Mouse (Mus musculus) cerebellum, postnatal 14 days (tissue): Measurements from ENCODE around the gene Kcnd3.
"Not testable (repeated sequence)": the region's sequence is repeated elsewhere in the genome, so short reads cannot be mapped to it uniquely, and the experiment has no call there.

Source experiments
- DNase-seq, 2 experiments: peaks; one replicate each; pipeline ENCODE4 v3.0.0; 2021; ENCODE audit warnings: mixed read lengths in 2 of 2

The Kcnd3 gene

DNA sequence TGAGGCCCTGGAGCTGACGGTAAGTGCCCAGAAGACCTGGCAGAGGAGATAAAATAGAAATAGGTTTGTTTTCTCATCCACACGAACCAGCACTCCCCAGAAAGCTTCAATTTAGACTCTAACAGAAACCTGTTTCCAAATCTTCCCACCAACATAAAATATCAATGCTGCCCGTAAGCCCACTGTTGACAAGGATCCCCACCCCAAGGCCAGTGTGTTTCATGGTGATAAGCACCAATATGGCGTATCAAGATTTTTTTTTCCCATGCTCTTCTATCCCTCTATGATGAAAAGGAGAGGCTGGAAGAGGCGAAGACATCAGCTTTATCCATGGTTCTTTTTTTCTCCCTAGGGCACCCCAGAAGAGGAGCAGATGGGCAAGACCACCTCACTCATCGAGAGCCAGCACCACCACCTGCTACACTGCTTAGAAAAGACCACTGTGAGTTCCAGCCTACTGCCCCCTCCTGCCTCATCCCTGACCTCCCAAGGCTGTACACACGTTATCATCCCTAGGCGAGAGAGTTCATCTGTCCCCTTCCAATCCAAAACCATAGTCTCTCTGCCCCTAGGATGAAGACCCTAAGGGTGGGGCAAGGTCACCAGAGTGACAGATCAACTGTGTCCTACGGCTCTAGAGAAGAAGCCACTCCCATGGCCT is 213.1 kb downstream of the Kcnd3 start:
- no peak for DNase-seq

DNA sequence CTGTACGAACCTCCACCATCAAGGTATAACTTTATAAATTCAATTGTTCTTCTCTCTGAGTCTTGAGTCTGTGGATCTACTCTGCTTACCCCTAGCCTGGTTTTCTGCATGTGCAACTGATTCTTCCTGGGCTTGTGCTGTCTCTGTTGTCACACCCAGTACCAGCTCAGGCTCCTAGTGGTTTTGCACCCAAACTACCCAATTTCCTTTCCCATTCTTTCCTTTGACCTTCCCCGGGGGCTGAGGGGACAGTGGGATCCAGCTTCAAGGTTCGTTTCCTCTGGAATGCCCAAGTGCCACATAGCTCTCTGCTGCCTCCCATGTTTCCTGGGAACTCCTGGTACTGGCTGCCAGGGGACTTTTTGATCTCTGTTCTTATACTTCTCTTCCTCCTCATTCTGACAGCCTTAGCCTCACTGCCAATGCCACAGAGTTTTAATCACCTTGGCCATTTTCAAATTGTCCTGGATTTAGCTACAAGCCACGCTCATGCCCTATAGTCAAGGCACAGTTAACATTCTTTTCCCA is 214.9 kb downstream of the Kcnd3 start:
- no peak for DNase-seq

- DNase-seq, result no peak
These were observed 216.0 kb downstream of the Kcnd3 start for GRCm38 (mm10) chr3:105668161-105668560.

DNA sequence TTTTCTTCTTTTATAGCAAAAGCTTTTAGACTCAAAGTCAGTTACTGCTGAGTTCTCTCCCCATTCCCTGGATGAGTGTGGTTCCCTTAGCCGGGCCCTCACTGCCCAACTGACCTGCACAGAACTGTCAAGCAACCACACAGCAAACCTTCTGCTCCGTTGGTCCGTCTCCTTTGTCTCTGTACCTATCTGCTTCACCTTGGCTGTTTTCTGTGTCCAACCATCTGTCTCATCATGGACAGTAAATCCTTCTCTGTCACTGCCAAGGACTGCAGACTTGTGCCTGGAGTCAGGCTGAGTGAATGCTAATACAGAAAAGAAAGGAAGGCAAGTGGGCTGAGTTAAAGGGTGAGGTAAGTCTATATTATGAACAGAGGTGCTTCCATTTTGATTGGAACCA is 217.6 kb downstream of the Kcnd3 start:
- no peak for DNase-seq

- no peak for DNase-seq
These were observed 218.7 kb downstream of the Kcnd3 start for GRCm38 (mm10) chr3:105670801-105671200.

GRCm38 (mm10) chr3:105674595-105675218 is 222.6 kb downstream of the Kcnd3 start:
- peak; percentile 84 to 89 for DNase-seq

DNA sequence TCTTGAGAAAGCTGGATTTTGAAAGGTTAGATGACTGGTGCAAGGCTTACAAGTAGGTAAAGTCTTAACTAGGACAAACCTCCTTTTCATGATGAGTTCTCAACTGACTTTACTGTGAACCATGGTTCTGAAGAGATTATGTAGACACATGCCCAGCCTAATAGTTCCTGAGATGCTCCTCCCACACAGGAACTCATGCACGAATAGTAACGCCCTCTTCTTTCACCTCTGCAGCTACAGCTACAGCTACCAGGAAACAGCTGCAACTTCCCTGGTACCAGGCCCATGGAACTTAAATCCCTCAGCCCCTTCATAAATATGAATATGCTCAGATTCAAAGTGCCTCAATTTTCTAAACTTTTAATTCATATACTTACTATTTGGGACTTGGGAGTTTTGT is 223.8 kb downstream of the Kcnd3 start:
- DNase-seq, result no peak

DNA sequence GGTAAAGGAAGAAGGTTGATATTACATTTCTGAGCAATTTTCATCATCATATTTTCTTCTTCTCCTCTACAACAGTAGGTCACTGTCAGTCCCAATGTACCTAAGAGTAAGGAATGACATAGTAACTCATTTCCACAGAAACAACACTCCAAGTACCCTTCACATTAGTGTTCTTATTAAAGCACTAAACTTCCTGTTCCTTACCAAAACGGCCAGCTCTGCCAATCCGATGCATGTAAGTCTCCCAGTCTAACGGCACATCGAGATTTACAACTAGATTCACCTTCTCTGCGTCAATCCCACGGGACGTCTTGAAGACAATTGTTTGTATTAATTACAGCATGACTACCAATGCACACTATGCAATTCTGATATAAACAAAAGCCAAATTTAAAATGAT is 228.2 kb downstream of the Kcnd3 start:
- DNase-seq, result no peak

DNA sequence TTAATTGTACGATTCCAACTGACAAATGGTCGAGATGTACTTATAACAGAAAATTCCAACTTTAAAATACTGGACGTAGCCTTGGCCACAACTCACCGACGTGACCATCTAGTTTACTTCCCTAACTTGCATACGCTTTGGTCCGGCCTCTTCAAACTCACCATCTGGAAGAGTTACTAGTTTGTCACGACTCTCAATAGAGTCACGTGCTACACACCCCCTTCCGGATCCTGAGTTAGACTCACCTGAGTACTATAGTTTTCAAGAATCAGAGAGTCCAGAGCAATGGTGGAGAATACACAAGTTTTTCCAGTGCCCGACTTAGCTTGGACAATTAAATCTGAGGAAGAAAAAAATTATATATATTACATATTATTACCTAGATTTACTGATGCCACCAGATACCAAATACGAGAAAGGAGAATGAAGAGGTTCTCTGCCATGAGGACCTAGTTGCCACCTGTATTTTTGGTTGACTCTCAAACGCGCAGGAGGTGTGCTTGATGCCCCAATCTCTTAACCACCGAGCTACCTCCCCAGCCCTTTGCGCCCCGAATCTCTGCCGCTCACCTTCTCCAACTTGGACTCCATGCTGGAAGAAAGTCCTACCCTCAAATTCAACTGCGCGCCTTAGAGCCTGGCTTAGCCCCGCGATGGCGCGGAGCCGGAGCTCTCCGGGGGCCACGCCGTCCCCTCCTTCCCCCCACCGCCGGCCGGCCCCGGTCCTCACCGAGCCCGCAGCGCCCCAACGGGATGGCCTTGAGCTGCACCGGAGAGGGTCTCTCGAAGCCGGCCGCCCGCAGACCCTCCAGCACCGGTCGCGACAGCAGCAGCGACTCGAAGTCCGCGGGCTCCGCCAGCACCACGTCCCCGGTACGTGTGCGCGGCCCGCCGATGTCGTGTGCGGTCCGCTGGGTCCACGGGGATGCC is 234.5 kb downstream of the Kcnd3 start:
- no peak for DNase-seq

- peak; percentile 94 to 95 for DNase-seq
These were observed 235.4 kb downstream of the Kcnd3 start, which contains the start of gene Ddx20 for GRCm38 (mm10) chr3:105687324-105688060. Gene Ddx20 (minus strand): TSS chr3:105687574.

DNA sequence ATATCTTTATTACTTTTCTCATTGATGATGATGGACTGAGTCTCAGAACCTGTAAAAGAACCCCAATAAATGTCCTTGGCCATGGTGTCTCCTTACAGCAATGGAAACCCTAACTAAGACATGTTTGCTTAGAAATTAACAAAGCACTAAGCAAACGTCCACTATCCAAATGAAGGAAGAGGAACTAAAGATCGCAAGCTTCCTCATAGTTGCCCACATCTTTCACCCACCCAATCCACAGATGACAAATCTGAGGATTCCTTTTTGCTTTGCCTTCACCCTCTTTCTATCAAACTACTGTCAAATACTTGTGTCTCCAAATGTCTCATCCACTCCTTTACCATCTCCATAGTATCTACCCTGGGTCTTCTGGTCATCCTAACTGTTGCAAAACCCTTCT is 236.4 kb downstream of the Kcnd3 start:
- no peak for DNase-seq

GRCm38 (mm10) chr3:105693327-105694080 is 241.4 kb downstream of the Kcnd3 start:
- DNase-seq, result no peak

DNA sequence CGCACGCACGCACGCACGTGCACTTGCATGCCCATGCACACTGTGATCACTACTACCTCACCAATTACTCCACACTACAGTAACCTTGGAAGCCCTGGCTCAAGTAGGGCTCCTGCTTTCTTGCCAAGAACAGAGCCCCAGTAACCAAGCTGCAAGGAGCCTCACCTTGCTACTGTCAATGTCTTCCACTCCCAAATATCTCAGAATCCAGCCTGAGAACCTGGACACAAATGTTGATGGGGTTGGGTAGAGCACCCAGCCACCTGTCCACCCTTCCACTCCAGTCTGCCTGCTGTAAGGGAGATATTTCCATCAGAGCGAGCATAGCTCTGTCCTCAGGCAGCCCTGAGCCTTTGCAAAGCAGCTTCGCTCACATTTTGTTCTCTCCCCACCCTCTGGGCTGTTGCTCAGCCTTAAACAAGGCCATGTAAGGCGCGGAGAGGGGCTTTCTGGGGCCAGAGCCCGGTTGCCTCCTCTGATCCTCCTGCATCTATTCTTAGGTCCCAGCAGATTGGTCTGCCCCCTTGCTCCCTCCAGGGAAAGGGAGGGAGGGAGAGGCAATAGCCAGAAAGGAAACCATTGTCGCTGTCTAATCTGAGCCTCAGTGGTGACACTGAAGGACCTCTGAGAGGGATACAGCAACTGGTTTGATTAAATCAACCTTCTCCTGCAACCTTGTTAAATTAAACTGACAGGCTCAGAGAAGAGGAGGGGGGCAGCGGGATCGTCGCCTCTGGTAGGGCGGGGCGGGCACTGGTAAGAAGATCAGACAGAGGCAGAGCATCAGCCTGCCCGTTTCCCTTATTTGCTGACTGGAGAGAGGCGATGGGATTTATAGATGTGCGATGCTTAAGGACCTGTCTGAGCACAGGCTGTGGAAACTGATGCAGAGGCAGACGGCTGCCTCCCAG is 243.6 kb downstream of the Kcnd3 start:
- peak; percentile 70 to 77 for DNase-seq

DNA sequence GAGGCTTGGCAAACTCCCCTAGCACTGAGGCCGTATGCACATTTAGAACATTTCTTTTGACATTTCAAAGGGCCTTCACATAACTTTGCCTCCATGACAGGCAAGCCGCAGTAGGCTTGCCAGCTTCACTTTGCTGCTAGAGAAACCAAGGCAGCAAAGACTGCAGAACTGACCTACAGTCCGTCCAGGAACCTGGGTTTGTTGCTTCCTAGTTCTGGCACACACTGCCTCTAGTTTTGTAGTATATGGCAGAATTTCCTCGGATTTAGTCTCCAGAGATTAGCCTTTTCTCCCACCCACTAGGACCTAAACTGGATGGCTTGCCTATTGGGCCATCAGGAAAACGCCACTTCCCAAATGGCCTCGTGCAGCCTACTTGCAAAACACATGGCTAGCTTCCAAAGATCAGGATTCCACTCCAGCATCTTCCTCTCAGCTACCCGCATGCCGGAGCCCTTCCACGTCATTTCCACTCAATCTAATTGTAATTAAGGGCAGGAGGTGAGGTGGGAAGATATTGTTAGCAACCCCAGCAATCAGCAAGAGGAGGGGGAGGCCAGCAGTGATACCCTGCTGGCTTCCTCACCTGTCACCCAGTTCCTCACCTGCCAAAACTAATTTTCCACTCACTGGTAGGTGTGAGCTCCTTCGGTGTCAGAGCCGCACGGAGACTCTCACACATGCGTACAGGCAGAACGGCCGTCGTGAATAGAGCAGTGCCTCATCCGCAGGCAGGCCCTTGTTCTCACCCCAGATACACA is 244.4 kb downstream of the Kcnd3 start:
- peak; percentile 61 to 71 for DNase-seq

DNA sequence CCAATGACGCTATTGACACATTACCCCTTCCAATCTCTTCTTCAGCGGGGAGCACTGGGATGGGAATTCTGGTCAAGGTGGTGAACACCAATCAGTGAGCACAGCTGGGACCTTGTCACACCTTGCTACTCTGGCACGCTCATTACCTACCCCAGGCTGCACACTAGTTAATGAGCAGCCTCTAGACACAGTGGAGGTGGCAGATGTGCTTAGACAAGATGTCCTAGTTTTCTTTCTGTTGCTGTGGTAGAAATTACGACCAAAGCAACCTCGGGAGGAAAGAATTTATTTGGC is 245.0 kb downstream of the Kcnd3 start:
- no peak for DNase-seq

DNA sequence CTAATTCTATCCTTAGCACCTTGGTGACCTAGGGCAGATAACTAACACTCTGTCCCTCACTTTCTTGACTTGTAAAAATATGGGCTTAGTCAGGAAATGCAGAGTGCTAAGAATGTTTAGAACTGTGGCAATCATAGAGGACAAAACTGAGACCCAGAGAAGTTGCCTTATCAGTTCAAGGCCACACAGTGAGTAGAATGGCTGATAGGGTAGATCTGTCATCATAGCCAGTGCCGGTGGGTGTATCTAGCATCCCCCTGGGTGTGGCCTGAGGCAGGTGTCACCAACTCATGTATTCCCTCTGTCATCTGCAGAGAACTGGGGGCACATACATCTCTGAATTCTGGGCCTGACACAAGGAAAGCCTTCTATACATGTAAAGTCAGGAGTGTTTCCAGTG is 246.2 kb downstream of the Kcnd3 start:
- DNase-seq, result no peak

DNA sequence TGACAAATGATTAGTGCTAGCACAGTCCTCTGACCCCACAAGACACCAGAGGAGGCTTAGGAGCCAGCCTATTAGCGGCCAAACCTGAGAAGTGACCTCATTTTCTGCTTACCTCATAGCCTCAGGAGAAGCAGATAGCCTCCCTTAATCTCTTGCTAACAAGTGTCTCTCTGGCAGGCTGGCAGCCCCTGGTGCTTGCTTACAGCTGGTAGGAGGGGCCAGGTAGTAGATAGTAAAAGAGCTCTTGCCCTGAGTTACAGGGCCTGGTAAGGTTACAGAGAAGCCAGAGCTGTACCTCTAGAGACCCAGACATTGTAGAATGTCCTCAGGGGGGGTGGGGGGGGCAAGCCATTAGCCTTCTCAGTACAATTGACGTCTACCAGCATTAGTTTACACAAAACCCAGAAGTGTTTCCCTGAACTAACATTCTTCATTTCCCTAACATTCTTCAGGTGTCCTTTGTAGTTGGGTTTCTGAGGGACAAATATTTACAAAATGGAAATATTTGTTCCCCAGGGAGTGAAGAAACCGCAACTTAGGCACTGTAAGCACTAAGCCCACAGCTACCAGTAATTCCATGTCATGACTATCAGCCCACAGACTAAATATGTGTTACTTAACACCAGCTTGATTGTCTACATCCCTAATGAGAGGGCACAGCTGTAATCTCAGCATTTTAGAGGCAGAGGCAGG is 247.3 kb downstream of the Kcnd3 start:
- DNase-seq, result no peak

- DNase-seq, result not testable (repeated sequence)
These were observed 248.7 kb downstream of the Kcnd3 start for GRCm38 (mm10) chr3:105700786-105701185.

DNA sequence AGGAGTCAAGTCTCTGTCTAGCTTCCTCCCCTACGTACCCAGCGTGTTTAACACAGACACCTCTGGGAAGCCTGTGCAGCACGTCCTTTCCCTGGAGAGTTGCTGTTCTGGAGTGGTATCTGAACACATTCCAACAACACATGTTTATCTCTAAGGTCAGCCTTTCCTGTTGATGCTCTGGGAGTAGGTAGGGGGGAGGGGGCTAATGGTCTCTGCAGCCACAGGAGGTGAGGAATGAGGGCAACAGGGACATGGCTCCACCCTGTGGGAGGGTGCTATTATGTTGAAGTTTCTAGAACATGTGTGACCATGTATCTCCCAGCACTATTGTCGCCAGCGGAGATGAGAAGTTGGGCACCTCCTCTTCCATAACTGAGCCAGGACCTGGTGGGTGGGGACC is 249.3 kb downstream of the Kcnd3 start:
- DNase-seq, result no peak

- no peak for DNase-seq
These were observed 251.4 kb downstream of the Kcnd3 start for GRCm38 (mm10) chr3:105703571-105703970.
